Mouse (Mus musculus) thymus, adult 2 months (tissue): ENCODE data around the gene Il17rb.

ENCODE experiments used
- CTCF ChIP-seq: fragments of 200-500 bp; IDR thresholded peaks from 2 replicates; pipeline ENCODE4 v1.5.1; 2012; ENCODE audit warnings: mild to moderate bottlenecking, control low read depth, low read length, moderate library complexity, borderline replicate concordance; ENCODE audit not compliant: control insufficient read depth, poor library complexity, insufficient read depth; ENCODE audit errors: extremely low read depth
- POLR2A ChIP-seq: fragments of 200-500 bp; IDR thresholded peaks from 2 replicates; pipeline ENCODE4 v1.6.1; 2012; ENCODE audit warnings: mild to moderate bottlenecking, low read length, control low read depth, moderate library complexity; ENCODE audit not compliant: control insufficient read depth, poor library complexity, insufficient read depth; ENCODE audit errors: extremely low read depth

DNA sequence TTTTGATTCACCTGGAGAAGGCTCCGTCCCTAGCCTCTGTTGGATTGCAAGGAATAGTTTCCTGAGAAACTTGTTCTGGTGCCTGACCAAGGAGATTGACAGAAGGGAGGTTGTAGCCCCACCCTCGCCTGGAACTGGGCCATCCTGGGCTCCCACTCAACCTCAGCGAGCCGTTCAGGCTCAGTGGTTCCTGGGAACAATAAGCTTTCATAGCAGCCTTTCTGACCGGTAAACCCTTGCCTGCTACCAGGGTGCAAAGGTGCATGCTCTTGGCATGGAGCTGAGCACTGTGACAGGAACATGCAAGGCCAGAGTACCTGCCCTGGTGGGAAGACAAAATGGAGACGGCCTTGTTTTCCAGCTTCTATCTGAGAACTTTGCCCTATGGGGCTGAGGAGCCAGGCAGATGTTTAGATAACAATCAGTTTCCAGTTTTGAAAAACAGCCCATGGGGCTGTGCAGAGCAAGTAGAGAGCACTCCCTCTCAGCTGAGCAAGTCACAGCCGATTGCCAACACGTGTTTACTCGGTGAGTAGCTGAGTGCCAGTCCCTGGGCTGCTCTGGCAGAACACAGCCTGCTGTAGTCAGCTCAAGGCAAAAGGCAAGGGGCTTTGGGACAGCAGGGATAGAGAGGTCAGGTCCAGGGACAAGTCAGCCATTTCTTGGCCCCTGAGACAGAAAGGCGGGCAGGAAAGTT is 1.3 kb upstream of the Il17rb start:
- TF ChIP-seq POLR2A, result peak; percentile 34; the same call in 1 of the 2 replicates
- TF ChIP-seq CTCF, result no peak
